Mouse (Mus musculus) lung, adult 2 months (tissue): ENCODE measurements around the gene Alk.

Source experiments
- CTCF ChIP-seq: fragments of 200-500 bp; IDR thresholded peaks from 2 replicates; pipeline ENCODE4 v1.5.1; 2011; ENCODE audit warnings: mild to moderate bottlenecking, low read length, control low read depth; ENCODE audit not compliant: insufficient read depth
- POLR2A ChIP-seq: fragments of 200-500 bp; IDR thresholded peaks from 2 replicates; pipeline ENCODE4 v1.6.1; 2011; ENCODE audit warnings: low read depth, mild to moderate bottlenecking, control low read depth, low read length, borderline replicate concordance; ENCODE audit errors: extremely low read depth

DNA sequence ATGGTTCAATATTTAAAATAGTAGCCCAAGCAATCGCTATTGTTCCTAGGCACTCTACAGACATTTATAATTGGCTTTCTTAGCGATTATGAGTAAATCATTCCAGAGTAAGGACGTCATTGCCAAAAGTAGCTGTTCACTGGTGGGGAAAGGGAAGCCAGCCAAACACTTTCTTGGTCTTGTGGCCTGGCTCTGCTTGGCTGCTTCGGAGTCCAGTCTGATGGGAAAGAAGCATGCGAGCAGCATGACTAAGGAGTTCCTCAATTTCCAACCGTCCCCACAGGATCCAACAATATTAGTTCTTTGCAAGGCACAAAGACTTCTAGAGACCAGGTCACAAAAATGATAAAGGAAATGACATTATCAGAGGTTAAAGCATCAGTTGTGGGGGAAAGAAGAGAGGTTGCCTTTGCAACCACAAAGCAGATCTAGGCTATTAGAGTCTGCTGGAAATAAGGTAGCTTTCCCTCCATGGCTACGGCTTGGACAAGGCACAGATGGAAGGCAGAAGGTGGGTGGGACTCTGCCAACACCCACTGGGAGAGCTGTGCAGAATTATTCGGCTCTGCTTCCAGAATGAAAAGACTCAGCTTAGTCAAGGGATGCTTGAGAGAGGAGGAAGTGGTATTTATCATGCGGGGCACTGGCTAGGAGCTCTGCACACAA, 561.3 kb downstream of the Alk start:
- no peak for TF ChIP-seq CTCF
- TF ChIP-seq POLR2A: no peak
